Mouse (Mus musculus) heart, embryonic 14.5 days (tissue): ENCODE measurements around the gene Lamc3. TPM values are rescaled to one million over a fixed set of nuclear protein-coding genes. Genes with fewer than 3 reads are reported as not detected.
"Not testable (repeated sequence)": the region's sequence is repeated elsewhere in the genome, so short reads cannot be mapped to it uniquely, and the experiment has no call there.

Source experiments
- ATAC-seq: fragments of 200-750 bp; cut with Nextera tagmentation; 2 replicates; pipeline ENCODE4 v1.8.0; 2017; ENCODE audit warnings: low read depth, moderate TSS enrichment; ENCODE audit not compliant: insufficient number of reproducible peaks, insufficient read depth, low FRiP score
- H3K27ac ChIP-seq, 2 experiments: fragments of 200-500 bp in 1 of 2; fragments of 300-500 bp in 1 of 2; sonication (generic) in 1 of 2; replicated peaks in 1 of 2; 2 replicates each; pipeline ENCODE4 v1.5.1; 2012 to 2014; ENCODE audit warnings: low read depth in 2 of 2, low read length in 2 of 2, control low read depth in 1 of 2, mild to moderate bottlenecking in 1 of 2, mixed read lengths in 1 of 2; ENCODE audit not compliant: control insufficient read depth in 1 of 2, insufficient read depth in 1 of 2
- H3K27me3 ChIP-seq: fragments of 300-500 bp; sonication (generic); 2 replicates; pipeline ENCODE4 v1.6.1; 2014; ENCODE audit warnings: mild to moderate bottlenecking, low read length, control low read depth; ENCODE audit not compliant: control insufficient read depth, insufficient read depth
- H3K36me3 ChIP-seq: fragments of 300-500 bp; sonication (generic); 2 replicates; pipeline ENCODE4 v1.6.1; 2014; ENCODE audit warnings: mild to moderate bottlenecking, control low read depth, low read length, mixed read lengths; ENCODE audit not compliant: control insufficient read depth, insufficient read depth
- H3K4me1 ChIP-seq, 2 experiments: fragments of 200-500 bp in 1 of 2; fragments of 300-500 bp in 1 of 2; sonication (generic) in 1 of 2; 2 replicates each; pipeline ENCODE4 v1.6.1; 2012 to 2014; ENCODE audit warnings: low read length in 2 of 2, control low read depth in 1 of 2, mixed read lengths in 1 of 2; ENCODE audit not compliant: control insufficient read depth in 2 of 2, insufficient read depth in 2 of 2
- H3K4me2 ChIP-seq: fragments of 300-500 bp; sonication (generic); 2 replicates; pipeline ENCODE4 v1.6.1; 2014; ENCODE audit warnings: mild to moderate bottlenecking, low read length
- H3K4me3 ChIP-seq, 2 experiments: fragments of 200-500 bp in 1 of 2; fragments of 300-500 bp in 1 of 2; sonication (generic) in 1 of 2; 2 replicates each; pipeline ENCODE4 v1.5.1; 2012 to 2014; ENCODE audit warnings: low read length in 2 of 2, mild to moderate bottlenecking in 2 of 2, control low read depth in 1 of 2, low read depth in 1 of 2, moderate library complexity in 1 of 2; ENCODE audit not compliant: control insufficient read depth in 1 of 2, insufficient read depth in 1 of 2
- H3K9ac ChIP-seq: fragments of 300-500 bp; sonication (generic); 2 replicates; pipeline ENCODE4 v1.6.1; 2014; ENCODE audit warnings: mild to moderate bottlenecking, low read length
- H3K9me3 ChIP-seq: fragments of 300-500 bp; sonication (generic); 2 replicates; pipeline ENCODE4 v1.6.1; 2016; ENCODE audit warnings: low read length, control low read depth; ENCODE audit not compliant: control insufficient read depth
- WGBS: fragments of 180-500 bp; shearing (Covaris S2); extraction: QIAGEN DNeasy Blood & Tissue Kit; methylation state at CpG from one replicate; pipeline ENCODE4 v1.1.7; 2014; 5-methylcytosine and 5-hydroxymethylcytosine counted together
- polyA plus RNA-seq: library from polyadenylated mRNA; unstranded; fragments of >200 nt; fragmentation: Nextera tagmentation; extraction: Ambion mirVana; gene quantifications from 2 replicates; pipeline ENCODE4 v1.2.1, GENCODE M21; 2014

Gene Lamc3
- polyA plus RNA-seq, 1 experiment from 2014 or later = 0.24 TPM

DNA sequence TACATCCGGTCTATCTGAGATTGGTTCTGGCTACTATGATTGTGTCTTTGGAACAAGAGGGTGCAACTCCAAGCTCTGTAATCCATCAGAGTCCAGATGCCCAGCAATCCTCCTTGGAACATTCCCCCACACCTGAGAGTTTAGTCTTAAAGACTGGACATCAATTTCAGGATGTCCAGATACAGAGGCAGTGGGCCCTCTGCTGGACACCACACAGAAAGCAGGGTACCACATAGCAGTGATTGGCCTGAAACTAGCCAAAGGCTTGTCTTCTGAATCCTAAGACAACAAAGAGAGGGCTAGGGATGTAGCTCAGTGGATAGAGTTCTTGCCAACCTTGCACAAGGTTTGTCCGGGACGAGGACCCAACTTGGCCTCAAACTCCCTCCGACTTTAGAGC lies 25.5 kb downstream of the Lamc3 start:
- H3K9me3 ChIP-seq = no peaks in the 10 kb centered on the region
- H3K27me3 ChIP-seq = no peaks in the 10 kb centered on the region
- no peak for ATAC-seq
- 59% methylated on average over 4 of the region's 4 CpGs for WGBS
- H3K36me3 ChIP-seq = no peaks in the 10 kb centered on the region
- H3K4me1 ChIP-seq = no peaks in the 10 kb centered on the region
- H3K27ac ChIP-seq = no peak overlapping the region
- no peak overlapping the region for H3K4me2 ChIP-seq
- H3K4me3 ChIP-seq = no peak overlapping the region
- H3K9ac ChIP-seq = no peak overlapping the region

- H3K36me3 ChIP-seq, ATAC-seq, H3K27ac ChIP-seq, H3K9ac ChIP-seq, H3K9me3 ChIP-seq, H3K4me1 ChIP-seq, H3K27me3 ChIP-seq, H3K4me2 ChIP-seq, H3K4me3 ChIP-seq: not testable (repeated sequence)
Observed at GRCm38 (mm10) chr2:31914213-31914612, 27.1 kb downstream of the Lamc3 start.

DNA sequence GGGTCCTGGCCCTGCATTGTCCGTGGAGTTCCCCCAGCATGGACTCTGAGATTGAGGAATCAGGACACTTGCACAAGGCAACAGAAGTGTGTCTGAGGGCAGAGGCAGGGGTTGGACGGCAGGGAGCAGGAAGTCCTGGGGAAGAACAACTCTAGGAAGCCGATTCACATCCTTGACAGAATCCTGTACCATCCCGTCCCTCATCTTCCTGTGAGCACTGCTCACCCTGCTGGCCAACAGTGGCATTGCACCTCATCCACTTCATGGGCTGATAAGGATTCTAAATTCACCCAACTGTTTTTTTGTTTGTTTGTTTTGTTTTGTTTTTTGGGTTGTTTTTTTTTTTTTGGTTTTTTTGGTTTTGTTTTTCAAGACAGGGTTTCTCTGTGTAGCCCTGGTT lies 28.0 kb downstream of the Lamc3 start:
- H3K4me1 ChIP-seq = no peaks in the 10 kb centered on the region
- H3K4me3 ChIP-seq = no peak overlapping the region
- H3K9me3 ChIP-seq = no peaks in the 10 kb centered on the region
- no peak overlapping the region for H3K9ac ChIP-seq
- WGBS = 25% methylated on average over 4 of the region's 4 CpGs
- H3K27ac ChIP-seq = no peak overlapping the region
- no peak overlapping the region for H3K4me2 ChIP-seq
- H3K27me3 ChIP-seq = peaks cover under 1% of the 10 kb centered on the region; the same call in 1 of the 2 replicates
- no peak for ATAC-seq
- H3K36me3 ChIP-seq = no peaks in the 10 kb centered on the region

GRCm38 (mm10) chr2:31917636-31918035 lies 30.5 kb downstream of the Lamc3 start:
- WGBS = 25% methylated on average over 4 of the region's 4 CpGs

DNA sequence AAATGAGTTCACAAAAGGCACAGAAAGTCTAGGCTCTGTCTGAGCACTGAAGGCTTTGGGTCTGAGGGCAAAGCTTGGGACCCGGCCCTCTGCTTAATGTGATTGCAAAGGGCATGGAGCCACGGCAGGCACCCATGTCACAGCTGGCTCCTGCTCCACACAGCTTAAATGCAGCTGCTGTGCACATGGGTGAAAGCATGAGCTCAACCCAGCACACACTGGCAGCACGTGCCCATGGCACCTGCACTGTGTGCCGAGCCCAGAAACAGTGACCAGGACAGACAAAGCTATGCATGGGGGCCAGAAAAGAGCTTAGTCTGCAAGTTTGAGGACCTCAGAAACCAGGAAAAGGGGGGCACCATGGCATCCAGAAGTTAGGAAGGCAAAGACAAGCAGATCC lies 36.6 kb downstream of the Lamc3 start:
- Histone ChIP-seq H3K9ac (no peak overlapping the region), H3K36me3 (no peaks in the 10 kb centered on the region), H3K27me3 (peaks cover 12% of the 10 kb centered on the region), H3K27ac (no peak overlapping the region), H3K4me1 (no peaks in the 10 kb centered on the region), H3K4me2 (no peak overlapping the region), H3K4me3 (no peak overlapping the region), H3K9me3 (no peaks in the 10 kb centered on the region)
- 67% methylated on average over 4 of the region's 4 CpGs for WGBS
- no peak for ATAC-seq

More at GRCm38 (mm10) chr2:31917636-31918035, 30.5 kb downstream of the Lamc3 start:
- Histone ChIP-seq H3K36me3 (no peaks in the 10 kb centered on the region), H3K27ac (no peak overlapping the region), H3K4me1 (no peaks in the 10 kb centered on the region), H3K4me2 (no peak overlapping the region), H3K9me3 (no peaks in the 10 kb centered on the region), H3K9ac (no peak overlapping the region), H3K4me3 (no peak overlapping the region), H3K27me3 (peaks cover 9% of the 10 kb centered on the region)
- ATAC-seq = no peak

- 27% methylated on average over 9 of the region's 9 CpGs for WGBS
- Histone ChIP-seq H3K4me1 (no peaks in the 10 kb centered on the region), H3K9ac (no peak overlapping the region), H3K36me3 (no peaks in the 10 kb centered on the region), H3K9me3 (no peaks in the 10 kb centered on the region), H3K27ac (no peak overlapping the region), H3K4me2 (no peak overlapping the region), H3K4me3 (no peak overlapping the region), H3K27me3 (peaks cover 12% of the 10 kb centered on the region)
- ATAC-seq = no peak
Observed at GRCm38 (mm10) chr2:31924811-31925210, 37.7 kb downstream of the Lamc3 start.

- H3K4me3 ChIP-seq = no peak overlapping the region
- H3K9ac ChIP-seq = no peak overlapping the region
- peaks cover 8% of the 10 kb centered on the region; the same call in 1 of the 2 replicates for H3K27me3 ChIP-seq
- H3K9me3 ChIP-seq = no peaks in the 10 kb centered on the region
- no peak overlapping the region for H3K4me2 ChIP-seq
- no peak for ATAC-seq
- 41% methylated on average over 4 of the region's 4 CpGs for WGBS
- H3K36me3 ChIP-seq = no peaks in the 10 kb centered on the region
- no peak overlapping the region for H3K27ac ChIP-seq
- H3K4me1 ChIP-seq = no peaks in the 10 kb centered on the region
Observed at GRCm38 (mm10) chr2:31925936-31926335, 38.8 kb downstream of the Lamc3 start.

DNA sequence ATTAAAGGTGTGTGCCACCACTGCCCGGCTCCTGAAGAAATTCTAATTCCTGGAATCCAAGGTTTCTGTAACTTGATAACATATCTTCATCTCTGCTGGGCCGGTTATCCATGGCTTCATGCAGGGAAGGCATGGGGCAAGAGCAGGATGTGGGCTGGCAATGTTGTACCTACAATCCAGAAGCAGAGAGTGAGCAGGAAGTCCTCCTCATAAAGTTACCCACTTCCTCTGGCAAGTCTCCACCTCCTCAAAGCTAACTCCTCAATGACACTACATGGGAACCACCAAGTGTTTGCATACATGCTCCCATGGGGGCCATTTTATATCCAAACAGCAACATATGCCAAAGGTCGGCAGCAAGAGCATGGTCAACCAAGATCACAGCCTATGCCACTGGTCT lies 42.6 kb downstream of the Lamc3 start:
- WGBS = 70% methylated on average over 3 of the region's 3 CpGs
- Histone ChIP-seq H3K4me1 (no peaks in the 10 kb centered on the region), H3K9ac (no peak overlapping the region), H3K4me3 (no peak overlapping the region), H3K27me3 (peaks cover 4% of the 10 kb centered on the region; the same call in 1 of the 2 replicates), H3K27ac (no peak overlapping the region), H3K9me3 (no peaks in the 10 kb centered on the region), H3K4me2 (no peak overlapping the region), H3K36me3 (no peaks in the 10 kb centered on the region)
- no peak for ATAC-seq
